Mouse (Mus musculus) forebrain, embryonic 13.5 days (tissue): Measurements from ENCODE around the gene Slc2a12. TPM values are rescaled to one million over a fixed set of nuclear protein-coding genes. Genes with fewer than 3 reads are reported as not detected.

Source experiments
- ATAC-seq: fragments of 200-750 bp; cut with Nextera tagmentation; 2 replicates; pipeline ENCODE4 v1.8.0; 2017
- H3K27ac ChIP-seq: fragments of 300-500 bp; sonication (generic); 2 replicates; pipeline ENCODE4 v1.5.1; 2015; ENCODE audit warnings: inconsistent platforms, mild to moderate bottlenecking, moderate library complexity
- H3K27me3 ChIP-seq: fragments of 300-500 bp; sonication (generic); 2 replicates; pipeline ENCODE4 v1.6.1; 2015; ENCODE audit warnings: mild to moderate bottlenecking, inconsistent platforms
- H3K36me3 ChIP-seq: fragments of 300-500 bp; sonication (generic); 2 replicates; pipeline ENCODE4 v1.6.1; 2015; ENCODE audit warnings: mild to moderate bottlenecking, inconsistent platforms; ENCODE audit not compliant: poor library complexity, severe bottlenecking
- H3K4me1 ChIP-seq: fragments of 300-500 bp; sonication (generic); 2 replicates; pipeline ENCODE4 v1.6.1; 2015; ENCODE audit warnings: inconsistent platforms
- H3K4me2 ChIP-seq: fragments of 300-500 bp; sonication (generic); 2 replicates; pipeline ENCODE4 v1.6.1; 2015; ENCODE audit warnings: inconsistent platforms, mild to moderate bottlenecking, moderate library complexity
- H3K4me3 ChIP-seq: fragments of 300-500 bp; sonication (generic); 2 replicates; pipeline ENCODE4 v1.5.1; 2015; ENCODE audit warnings: mild to moderate bottlenecking, inconsistent platforms
- H3K9ac ChIP-seq: fragments of 300-500 bp; sonication (generic); 2 replicates; pipeline ENCODE4 v1.6.1; 2015; ENCODE audit warnings: mild to moderate bottlenecking, inconsistent platforms
- H3K9me3 ChIP-seq: fragments of 300-500 bp; sonication (generic); replicated peaks from 2 replicates; pipeline ENCODE4 v1.6.1; 2016; ENCODE audit warnings: inconsistent platforms
- WGBS: fragments of 180-500 bp; shearing (Covaris S2); methylation state at CpG from one replicate; pipeline ENCODE4 v1.1.7; 2015; 5-methylcytosine and 5-hydroxymethylcytosine counted together
- polyA plus RNA-seq: library from polyadenylated mRNA; unstranded; fragments of >200 nt; fragmentation: Nextera tagmentation; extraction: Ambion mirVana; gene quantifications from 2 replicates; pipeline ENCODE4 v1.2.1, GENCODE M21; 2015

Gene Slc2a12
- polyA plus RNA-seq, 1 experiment from 2014 or later: 2.4 TPM

GRCm38 (mm10) chr10:22710173-22710777 is 65.5 kb downstream of the Slc2a12 start:
- H3K27me3 ChIP-seq: no peaks in the 10 kb centered on the region
- no peak overlapping the region for H3K9ac ChIP-seq
- H3K4me2 ChIP-seq: no peak overlapping the region
- WGBS: 86% methylated on average over 13 of the region's 13 CpGs
- H3K4me3 ChIP-seq: no peak overlapping the region
- no peaks in the 10 kb centered on the region for H3K9me3 ChIP-seq
- H3K27ac ChIP-seq: no peak overlapping the region
- H3K36me3 ChIP-seq: peaks cover 57% of the 10 kb centered on the region
- no peaks in the 10 kb centered on the region for H3K4me1 ChIP-seq
- ATAC-seq: 0 out of 2 replicates have a peak, but pooled peaks have one; percentile 23

GRCm38 (mm10) chr10:22712955-22713354 is 68.1 kb downstream of the Slc2a12 start:
- Histone ChIP-seq H3K27me3 (no peaks in the 10 kb centered on the region), H3K9ac (no peak overlapping the region), H3K4me2 (no peak overlapping the region), H3K36me3 (peaks cover 31% of the 10 kb centered on the region), H3K4me3 (no peak overlapping the region), H3K4me1 (no peaks in the 10 kb centered on the region), H3K9me3 (no peaks in the 10 kb centered on the region), H3K27ac (no peak overlapping the region)
- 89% methylated on average over 2 of the region's 2 CpGs for WGBS
- ATAC-seq: no peak

- no peak overlapping the region for H3K4me3 ChIP-seq
- WGBS: 73% methylated on average over 4 of the region's 4 CpGs
- peak; percentile 53 for ATAC-seq
- H3K9ac ChIP-seq: no peak overlapping the region
- H3K27ac ChIP-seq: no peak overlapping the region
- 0 out of 2 replicates have a peak, but pooled peaks cover 5% of the 10 kb centered on the region for H3K4me1 ChIP-seq
- peaks cover 15% of the 10 kb centered on the region for H3K36me3 ChIP-seq
- H3K27me3 ChIP-seq: no peaks in the 10 kb centered on the region
- H3K9me3 ChIP-seq: no peaks in the 10 kb centered on the region
- H3K4me2 ChIP-seq: no peak overlapping the region
These were observed 69.7 kb downstream of the Slc2a12 start for GRCm38 (mm10) chr10:22714520-22714919.

- Histone ChIP-seq H3K4me2 (no peak overlapping the region), H3K9me3 (no peaks in the 10 kb centered on the region), H3K27me3 (no peaks in the 10 kb centered on the region), H3K9ac (no peak overlapping the region), H3K27ac (no peak overlapping the region), H3K4me1 (0 out of 2 replicates have a peak, but pooled peaks cover 5% of the 10 kb centered on the region), H3K4me3 (no peak overlapping the region), H3K36me3 (no peaks in the 10 kb centered on the region)
- WGBS: 55% methylated on average over 4 of the region's 4 CpGs
- ATAC-seq: no peak
These were observed 73.7 kb downstream of the Slc2a12 start for GRCm38 (mm10) chr10:22718475-22718874.

GRCm38 (mm10) chr10:22720781-22721529 is 76.1 kb downstream of the Slc2a12 start:
- no peak overlapping the region for H3K4me2 ChIP-seq
- 94% methylated on average over 5 of the region's 5 CpGs for WGBS
- peaks cover 8% of the 10 kb centered on the region; the same call in 1 of the 2 replicates for H3K4me1 ChIP-seq
- no peak overlapping the region for H3K27ac ChIP-seq
- H3K9ac ChIP-seq: no peak overlapping the region
- no peaks in the 10 kb centered on the region for H3K36me3 ChIP-seq
- no peak for ATAC-seq
- H3K9me3 ChIP-seq: no peaks in the 10 kb centered on the region
- H3K4me3 ChIP-seq: no peak overlapping the region
- no peaks in the 10 kb centered on the region for H3K27me3 ChIP-seq

GRCm38 (mm10) chr10:22725166-22725565 is 80.4 kb downstream of the Slc2a12 start:
- WGBS: 74% methylated on average over 4 of the region's 4 CpGs

GRCm38 (mm10) chr10:22726295-22726694 is 81.5 kb downstream of the Slc2a12 start:
- Histone ChIP-seq H3K27ac (peak overlapping the region; percentile 36; the same call in 1 of the 2 replicates), H3K9ac (no peak overlapping the region), H3K4me1 (peaks cover 38% of the 10 kb centered on the region), H3K4me3 (no peak overlapping the region), H3K27me3 (no peaks in the 10 kb centered on the region), H3K4me2 (no peak overlapping the region), H3K36me3 (no peaks in the 10 kb centered on the region), H3K9me3 (no peaks in the 10 kb centered on the region)
- no peak for ATAC-seq
- WGBS: 61% methylated on average over 7 of the region's 7 CpGs

More at GRCm38 (mm10) chr10:22725166-22725565, 80.4 kb downstream of the Slc2a12 start:
- no peaks in the 10 kb centered on the region for H3K9me3 ChIP-seq
- no peak overlapping the region for H3K27ac ChIP-seq
- no peaks in the 10 kb centered on the region for H3K36me3 ChIP-seq
- no peaks in the 10 kb centered on the region for H3K27me3 ChIP-seq
- no peak overlapping the region for H3K4me2 ChIP-seq
- no peak overlapping the region for H3K4me3 ChIP-seq
- H3K9ac ChIP-seq: no peak overlapping the region
- no peak for ATAC-seq
- H3K4me1 ChIP-seq: peaks cover 37% of the 10 kb centered on the region

GRCm38 (mm10) chr10:22728257-22728656 is 83.4 kb downstream of the Slc2a12 start:
- Histone ChIP-seq H3K4me3 (no peak overlapping the region), H3K4me2 (no peak overlapping the region), H3K27ac (no peak overlapping the region), H3K27me3 (no peaks in the 10 kb centered on the region), H3K9me3 (no peaks in the 10 kb centered on the region), H3K9ac (no peak overlapping the region), H3K36me3 (no peaks in the 10 kb centered on the region), H3K4me1 (peaks cover 45% of the 10 kb centered on the region)
- 89% methylated on average over 1 of the region's 1 CpGs for WGBS
- no peak for ATAC-seq

GRCm38 (mm10) chr10:22730266-22730991 is 85.6 kb downstream of the Slc2a12 start:
- WGBS: under 1% methylated on average over 39 of the region's 39 CpGs
- Histone ChIP-seq H3K4me2 (peak overlapping the region; percentile 73), H3K9me3 (no peaks in the 10 kb centered on the region), H3K4me1 (peaks cover 41% of the 10 kb centered on the region), H3K9ac (peak overlapping the region; percentile 98), H3K27me3 (no peaks in the 10 kb centered on the region), H3K4me3 (peak overlapping the region; percentile 94), H3K27ac (peak overlapping the region; percentile 96), H3K36me3 (no peaks in the 10 kb centered on the region)
- ATAC-seq: peak; percentile 75

- H3K36me3 ChIP-seq: no peaks in the 10 kb centered on the region
- WGBS: under 1% methylated on average over 33 of the region's 33 CpGs
- H3K4me2 ChIP-seq: peak overlapping the region; percentile 73
- H3K4me3 ChIP-seq: peak overlapping the region; percentile 94
- H3K27ac ChIP-seq: peak overlapping the region; percentile 96
- H3K9me3 ChIP-seq: no peaks in the 10 kb centered on the region
- peak overlapping the region; percentile 98 for H3K9ac ChIP-seq
- ATAC-seq: no peak; the same call in 1 of the 2 replicates
- H3K27me3 ChIP-seq: no peaks in the 10 kb centered on the region
- peaks cover 41% of the 10 kb centered on the region for H3K4me1 ChIP-seq
These were observed 86.1 kb downstream of the Slc2a12 start for GRCm38 (mm10) chr10:22730992-22731271.

GRCm38 (mm10) chr10:22731272-22732093 is 86.7 kb downstream of the Slc2a12 start, which contains the start of gene Tbpl1:
Gene Tbpl1 (minus strand): TSS chr10:22731938.
- Histone ChIP-seq H3K9me3 (no peaks in the 10 kb centered on the region), H3K4me3 (peak within 1 kb of the TSS; percentile 94), H3K27me3 (no peaks in the 10 kb centered on the region), H3K9ac (peak within 1 kb of the TSS; percentile 98), H3K36me3 (no peaks in the 10 kb centered on the region), H3K27ac (peak within 1 kb of the TSS; percentile 96), H3K4me2 (peak within 1 kb of the TSS; percentile 93), H3K4me1 (peaks cover 37% of the 10 kb centered on the region)
- under 1% methylated on average over 77 of the region's 77 CpGs for whole genome bisulfite sequencing
- peak; percentile 99 for ATAC-seq
